Mouse (Mus musculus) thymus, postnatal 0 days (tissue): Measurements from ENCODE around the gene Wdr17. TPM values are rescaled to one million over a fixed set of nuclear protein-coding genes. Genes with fewer than 3 reads are reported as not detected.

Experiments used
- DNase-seq: peaks from one replicate; pipeline ENCODE4 v3.0.0-alpha.2; 2015; ENCODE audit warnings: low spot score
- polyA plus RNA-seq: library from polyadenylated mRNA; unstranded; fragments of >200 nt; fragmentation: Nextera tagmentation; extraction: Ambion mirVana; gene quantifications from 2 replicates; pipeline ENCODE4 v1.2.1, GENCODE M21; 2015

Wdr17 gene
- polyA plus RNA-seq: 0.24 TPM in 1 of 2 replicates, not detected in the other

DNA sequence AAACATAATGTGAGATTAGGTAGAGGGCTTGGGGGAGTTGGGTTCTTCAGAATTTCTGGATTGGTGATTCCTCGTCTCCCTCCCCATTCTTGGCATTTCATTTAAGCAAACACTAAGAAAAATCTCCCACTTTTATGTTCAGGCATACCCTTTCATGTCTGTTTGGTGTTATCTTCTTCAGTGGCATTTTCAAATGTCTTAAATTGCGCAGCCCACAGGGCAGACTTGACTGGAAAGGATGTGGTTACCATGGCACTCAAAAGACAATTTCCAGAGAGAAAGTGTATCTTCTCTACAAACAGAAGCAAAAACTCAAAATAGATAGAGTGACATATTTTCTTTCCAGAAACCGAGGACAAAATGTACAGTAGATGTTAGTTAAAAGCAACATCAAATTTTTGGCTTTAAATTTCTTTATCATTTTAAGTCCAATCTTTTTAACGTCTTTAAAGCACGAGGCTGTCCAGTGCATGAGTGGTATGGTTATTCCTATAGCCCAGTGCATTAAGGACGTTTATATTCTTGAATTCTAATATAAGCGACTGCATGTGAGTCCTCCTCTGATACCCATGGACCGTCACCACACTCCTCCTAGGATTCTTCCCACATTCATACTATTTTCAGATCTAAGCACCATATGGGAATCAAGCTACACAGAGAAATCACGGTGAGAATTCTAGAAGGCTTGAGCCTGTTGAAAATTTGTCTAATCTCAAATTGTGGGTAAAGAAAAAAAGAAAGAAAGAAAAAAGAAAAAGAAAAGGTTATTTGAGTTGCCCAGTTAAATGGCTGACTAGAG lies at the start of gene Wdr17:
Gene Wdr17 (minus strand): TSS at position 198 of the 799 bp plus-strand sequence.
- no peak for DNase-seq

DNA sequence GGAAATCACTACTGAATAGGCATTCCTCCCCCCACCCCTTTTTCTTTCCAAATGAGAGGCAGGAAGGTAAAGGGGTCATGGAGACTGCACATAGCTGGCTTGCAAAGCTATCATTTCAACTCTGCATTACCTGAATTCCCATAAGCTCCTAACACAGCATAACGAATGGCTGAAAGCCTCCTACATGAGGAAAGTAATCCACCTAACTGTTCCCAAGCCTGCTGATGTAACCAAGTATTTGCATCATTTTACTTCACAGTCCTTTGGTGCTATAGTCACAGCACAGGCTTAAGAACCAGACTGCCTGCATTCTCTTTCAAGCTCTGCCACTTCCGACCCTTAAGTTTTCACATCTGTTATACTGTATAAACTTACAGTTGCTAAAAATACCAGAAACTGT lies 45.3 kb upstream of the Wdr17 start:
- DNase-seq: no peak

DNA sequence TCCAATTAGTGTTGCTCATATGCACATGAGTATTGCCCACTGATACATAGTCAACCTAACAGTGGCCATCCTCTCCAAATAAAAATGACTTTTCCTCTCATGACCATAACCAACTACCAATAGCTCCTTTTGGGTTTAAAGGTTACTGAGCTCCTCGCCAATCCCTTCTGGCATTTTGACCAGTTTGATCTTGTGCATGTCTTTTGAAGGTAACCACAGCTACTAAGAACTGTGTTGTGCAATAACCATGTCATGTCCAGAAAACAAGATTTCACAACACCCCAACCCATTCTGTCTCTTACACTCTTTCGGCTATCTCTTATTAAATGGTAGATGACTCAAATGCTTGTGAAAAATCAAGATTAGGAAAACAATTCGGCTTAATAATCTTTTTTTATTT lies 38.0 kb upstream of the Wdr17 start:
- no peak for DNase-seq

GRCm38 (mm10) chr8:54922160-54922855 lies 35.3 kb upstream of the Wdr17 start:
- DNase-seq: no peak

DNA sequence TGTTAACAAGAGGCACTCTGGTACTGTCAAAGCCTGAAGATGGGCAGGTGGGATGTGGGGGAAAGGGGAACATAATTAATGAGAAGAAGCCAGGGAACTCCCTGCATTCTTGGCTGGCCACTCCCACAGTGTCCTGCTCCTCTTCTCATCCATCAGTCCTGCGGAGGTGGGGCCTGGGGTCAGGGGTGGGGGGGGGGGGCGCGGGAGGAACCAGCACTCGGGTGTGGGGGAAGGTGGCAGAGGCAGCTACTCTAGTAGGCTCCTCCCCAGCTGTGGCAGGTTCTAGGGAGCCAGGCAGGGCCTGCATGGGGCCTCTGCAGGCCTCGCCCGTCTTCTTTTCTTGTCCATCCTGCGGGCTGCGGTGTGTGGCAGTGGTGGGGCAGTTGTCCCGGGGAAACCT lies 30.7 kb upstream of the Wdr17 start:
- DNase-seq: no peak

DNA sequence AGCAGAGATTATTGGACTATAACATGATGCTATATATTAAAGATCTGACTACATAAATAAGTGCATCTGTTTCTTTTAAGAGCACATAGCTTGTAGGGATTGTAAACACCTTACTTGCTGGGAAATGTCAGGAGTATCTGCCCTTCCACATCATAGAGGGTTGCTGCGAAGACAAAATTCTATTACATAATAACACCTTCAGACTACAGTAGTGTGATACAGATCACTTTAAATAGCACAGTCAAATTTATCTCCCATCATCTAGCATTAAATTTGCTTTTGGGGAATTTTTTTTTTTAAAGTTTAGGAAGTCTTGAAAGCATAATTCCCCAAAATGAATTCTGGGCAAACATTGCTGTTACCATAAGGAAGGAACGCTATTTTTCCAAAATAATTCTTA lies 25.9 kb upstream of the Wdr17 start:
- DNase-seq: no peak

- no peak for DNase-seq
Measured at GRCm38 (mm10) chr8:54899444-54899843, 12.5 kb upstream of the Wdr17 start.

DNA sequence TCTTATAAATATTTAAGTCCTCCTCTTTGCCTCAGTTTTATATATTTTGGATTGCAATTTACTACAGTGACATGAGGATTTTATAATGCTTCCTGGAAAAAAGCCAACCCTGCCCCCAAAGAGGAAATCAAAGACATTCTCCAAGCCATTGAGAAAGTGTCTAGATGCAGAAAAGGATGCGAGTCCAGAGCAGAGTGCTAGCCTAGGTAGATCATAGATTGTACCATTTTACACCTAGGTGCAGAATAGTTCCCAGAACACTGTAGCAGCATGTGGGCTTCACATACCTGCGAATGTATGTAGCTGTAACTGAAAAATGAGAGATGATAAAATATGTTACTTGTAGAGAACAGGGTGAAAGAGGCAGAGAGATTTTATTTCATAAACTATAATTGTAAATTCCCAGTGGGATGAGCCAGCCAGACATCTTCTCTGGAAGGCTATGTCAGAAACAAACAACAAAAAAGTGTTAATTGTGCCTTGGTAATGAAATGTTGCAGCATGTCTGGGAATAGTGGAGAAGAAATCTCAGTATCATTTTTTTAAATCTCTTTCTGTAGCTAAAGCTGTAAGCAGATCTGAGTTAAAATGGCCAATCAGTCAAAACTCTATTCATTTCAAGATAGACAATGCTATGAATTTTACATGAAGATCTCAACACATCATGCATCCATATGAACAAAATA lies 7.8 kb upstream of the Wdr17 start:
- no peak for DNase-seq

GRCm38 (mm10) chr8:54894180-54894579 lies 7.2 kb upstream of the Wdr17 start:
- no peak for DNase-seq

DNA sequence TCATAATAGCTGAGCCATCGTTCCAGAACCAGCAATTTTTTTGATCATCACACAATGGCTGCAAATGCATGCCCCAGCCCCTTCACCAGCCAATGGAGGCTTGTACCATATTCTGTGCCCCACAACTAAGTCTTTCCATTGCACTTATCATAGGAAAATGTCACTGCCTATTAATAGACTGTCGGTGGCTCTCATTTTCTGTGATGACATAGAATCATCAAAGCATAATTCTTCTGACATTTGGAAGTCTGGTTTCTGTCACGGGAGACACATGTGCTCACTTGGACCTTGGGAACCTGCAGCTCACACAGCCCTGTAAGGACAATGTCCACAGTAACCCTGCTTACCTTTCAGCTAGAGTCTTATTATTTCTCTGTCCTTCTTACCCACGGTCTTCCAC lies 424 bp downstream of the Wdr17 start:
- DNase-seq: no peak

DNA sequence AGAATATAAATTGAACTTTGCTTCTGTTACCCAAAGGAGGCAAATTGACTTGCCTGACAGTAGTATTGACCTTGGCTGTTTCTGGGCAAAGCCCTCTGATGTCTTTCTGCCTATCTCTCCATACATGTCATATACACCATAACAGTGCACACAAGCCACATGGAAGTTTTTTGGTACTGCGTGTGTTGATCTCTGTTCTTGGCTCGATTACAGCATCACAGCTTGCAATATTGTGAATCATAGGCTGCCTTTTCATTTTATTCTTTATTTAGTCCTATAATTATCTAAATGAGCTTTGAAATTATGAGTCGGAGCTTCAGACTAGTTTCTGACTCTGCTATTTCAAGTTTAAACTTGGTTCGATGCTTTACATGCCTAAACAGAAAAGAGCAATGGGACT lies 10.5 kb downstream of the Wdr17 start:
- DNase-seq: no peak

DNA sequence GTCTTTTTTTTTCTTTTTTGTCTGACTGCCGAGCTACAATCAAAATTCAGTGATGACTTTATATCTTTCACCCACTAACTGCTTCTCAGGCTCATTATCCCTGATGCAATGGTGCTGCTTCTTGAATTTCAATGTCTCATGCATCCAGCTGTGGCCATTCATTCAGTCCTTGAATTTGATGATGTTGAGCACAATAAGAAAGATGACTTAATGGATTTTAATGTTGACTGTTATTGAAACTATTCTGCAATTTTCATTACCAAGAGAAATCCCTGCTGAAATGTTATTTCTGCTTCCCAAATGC lies 22.3 kb downstream of the Wdr17 start:
- no peak for DNase-seq

DNA sequence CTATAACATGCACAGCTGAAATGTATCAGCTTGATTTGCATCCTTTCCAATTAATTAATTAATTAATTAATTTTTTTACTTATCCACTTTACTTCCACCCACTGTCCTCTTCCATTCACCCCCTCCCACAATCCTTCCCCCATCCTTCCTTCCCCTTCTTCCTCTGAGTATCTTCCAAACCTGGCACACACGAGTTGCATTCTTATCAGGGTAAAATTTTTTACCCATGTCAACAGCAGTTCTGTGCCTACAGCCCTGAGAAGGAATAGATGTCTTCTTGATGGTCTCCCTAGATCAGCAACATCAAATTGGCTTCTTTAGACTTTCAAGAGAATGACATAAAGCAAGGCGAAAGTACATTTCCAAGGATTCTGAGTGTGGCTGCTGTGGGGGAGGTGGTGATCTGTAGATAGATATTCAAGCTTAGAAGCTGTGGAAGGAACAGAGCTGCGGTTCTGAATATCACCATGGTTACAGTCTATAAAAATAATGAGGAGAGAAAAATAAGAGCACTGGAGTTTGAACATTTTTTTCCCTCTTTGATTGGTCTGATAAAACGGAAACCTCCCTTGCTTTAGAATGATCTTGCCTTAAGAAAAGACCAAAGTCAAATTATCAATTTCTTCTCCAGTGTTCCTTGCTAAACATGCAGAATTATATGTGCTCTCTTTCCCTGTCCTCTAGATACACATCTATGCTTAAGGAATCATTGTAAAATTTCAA lies 22.8 kb downstream of the Wdr17 start:
- DNase-seq: no peak

GRCm38 (mm10) chr8:54836029-54836959 lies 50.7 kb downstream of the Wdr17 start:
- no peak for DNase-seq

DNA sequence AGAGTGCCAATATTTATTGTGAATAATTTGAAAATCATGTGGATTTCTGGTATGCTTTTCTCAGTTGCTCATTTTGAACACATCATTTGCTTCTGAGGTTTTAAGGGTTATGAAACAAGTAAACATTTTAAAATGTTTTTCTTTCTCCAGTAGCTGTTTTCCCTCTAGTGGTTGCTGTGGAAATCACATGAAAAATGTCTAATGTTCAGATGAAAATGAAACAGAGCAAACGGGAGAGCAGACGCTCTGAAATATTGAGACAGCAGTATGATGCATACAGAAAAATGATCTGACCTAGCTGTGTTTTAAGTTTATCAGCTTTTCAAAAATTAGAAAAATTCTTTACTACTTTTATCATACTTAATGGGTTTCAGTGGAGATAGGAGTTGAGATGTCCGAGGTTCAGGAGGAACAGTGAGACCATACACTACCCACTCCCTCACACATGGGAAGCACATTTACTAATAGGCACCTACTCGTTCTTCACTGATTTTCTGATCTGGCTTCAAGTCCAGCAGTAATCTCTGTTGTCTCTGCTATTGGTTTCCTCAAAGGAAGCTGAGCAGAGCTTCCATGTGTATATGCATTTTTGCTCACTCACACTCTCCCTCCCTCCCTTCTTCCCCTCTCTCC lies 57.1 kb downstream of the Wdr17 start:
- DNase-seq: no peak

DNA sequence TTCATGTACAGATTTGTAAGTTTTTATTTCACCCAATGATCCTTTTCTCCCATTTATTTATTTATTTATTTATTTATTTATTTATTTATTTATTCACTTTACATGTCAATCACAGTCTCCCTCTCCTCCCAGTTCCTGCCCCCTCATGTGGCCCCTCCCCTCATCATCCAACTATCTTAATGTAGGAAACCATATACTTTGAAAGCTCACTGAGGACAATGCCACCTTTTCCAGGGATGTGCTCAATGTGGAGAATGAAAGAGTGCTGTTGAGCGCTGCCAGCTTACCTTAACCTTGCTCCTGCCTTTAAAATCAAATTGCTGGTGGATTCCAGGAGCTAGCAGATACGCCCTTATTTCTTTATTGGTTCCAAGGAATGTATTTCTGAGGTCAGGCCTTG lies 59.0 kb downstream of the Wdr17 start:
- no peak for DNase-seq

DNA sequence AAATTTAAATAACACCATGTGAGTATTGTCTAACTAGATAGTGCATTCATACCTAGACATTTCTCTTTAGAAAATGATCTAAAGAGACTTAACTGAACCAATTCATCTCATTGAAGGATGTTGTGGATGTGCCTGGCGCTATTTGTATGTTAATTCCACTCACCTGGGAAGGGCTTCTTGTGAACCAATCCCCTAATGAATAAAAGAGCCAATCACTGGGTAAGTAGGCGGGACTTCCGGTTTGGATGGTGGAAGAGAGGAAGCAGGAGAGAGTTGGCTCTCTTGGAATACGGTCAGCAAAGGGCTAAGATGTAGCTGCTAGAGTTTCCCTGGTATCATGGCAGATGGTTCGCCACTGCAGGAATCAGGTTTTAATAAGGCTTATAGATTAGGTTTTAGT lies 64.0 kb downstream of the Wdr17 start:
- no peak for DNase-seq

- no peak for DNase-seq
Measured at GRCm38 (mm10) chr8:54818651-54819050, 68.3 kb downstream of the Wdr17 start.

DNA sequence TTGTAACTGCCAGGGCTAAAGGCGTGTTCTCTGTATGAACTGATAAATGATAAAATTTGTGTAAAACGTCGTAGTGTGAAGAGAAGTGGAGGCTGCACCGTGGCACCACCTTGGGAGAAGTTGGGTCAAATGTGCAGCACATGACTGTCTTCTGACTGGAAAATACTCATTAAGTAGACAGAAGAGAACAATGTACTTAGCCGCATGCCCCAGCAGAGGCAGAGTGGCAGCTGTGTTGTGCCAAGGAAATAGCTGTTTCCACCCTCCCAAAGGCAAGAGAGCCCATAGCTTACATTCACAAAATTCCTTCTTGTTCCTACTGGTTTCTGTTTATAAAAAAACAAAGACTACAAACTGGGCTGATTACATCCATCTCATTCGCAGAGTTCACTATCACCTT lies 78.8 kb downstream of the Wdr17 start:
- no peak for DNase-seq

- no peak for DNase-seq
Measured at GRCm38 (mm10) chr8:54806173-54806572, 80.8 kb downstream of the Wdr17 start.
